Mouse (Mus musculus) skeletal muscle tissue, adult 2 months (tissue): ENCODE measurements around the gene Asl.
"Not testable (repeated sequence)": the region's sequence is repeated elsewhere in the genome, so short reads cannot be mapped to it uniquely, and the experiment has no call there.

Source experiments
- DNase-seq: peaks from one replicate; pipeline ENCODE4 v3.0.0-alpha.2; 2012; ENCODE audit warnings: low read depth, low spot score

Asl gene

GRCm38 (mm10) chr5:130046100-130046499 is 17.1 kb upstream of the Asl start:
- DNase-seq = no peak

GRCm38 (mm10) chr5:130044201-130044695 is 15.2 kb upstream of the Asl start:
- DNase-seq = peak; percentile 88

GRCm38 (mm10) chr5:130043741-130044140 is 14.7 kb upstream of the Asl start:
- no peak for DNase-seq

GRCm38 (mm10) chr5:130041262-130041661 is 12.2 kb upstream of the Asl start:
- DNase-seq = no peak

- no peak for DNase-seq
Observed at GRCm38 (mm10) chr5:130040797-130041196, 11.8 kb upstream of the Asl start.

- DNase-seq = peak; percentile 73
Observed at GRCm38 (mm10) chr5:130037752-130038455, 8.9 kb upstream of the Asl start.

- not testable (repeated sequence) for DNase-seq
Observed at GRCm38 (mm10) chr5:130036300-130036699, 7.3 kb upstream of the Asl start.

GRCm38 (mm10) chr5:130033869-130034268 is 4.8 kb upstream of the Asl start:
- no peak for DNase-seq

GRCm38 (mm10) chr5:130031410-130032390 is 2.7 kb upstream of the Asl start:
- DNase-seq = no peak

GRCm38 (mm10) chr5:130027696-130028095 is 1.4 kb downstream of the Asl start:
- DNase-seq = no peak

GRCm38 (mm10) chr5:130027134-130027533 is 1.9 kb downstream of the Asl start:
- no peak for DNase-seq

- peak; percentile 81 for DNase-seq
Observed at GRCm38 (mm10) chr5:130023767-130024539, 5.1 kb downstream of the Asl start.

- DNase-seq = no peak
Observed at GRCm38 (mm10) chr5:130023067-130023766, 5.8 kb downstream of the Asl start.

GRCm38 (mm10) chr5:130022366-130022765 is 6.7 kb downstream of the Asl start:
- no peak for DNase-seq

GRCm38 (mm10) chr5:130021361-130021966 is 7.6 kb downstream of the Asl start:
- DNase-seq = no peak

- no peak for DNase-seq
Observed at GRCm38 (mm10) chr5:130019461-130019860, 9.6 kb downstream of the Asl start.

- DNase-seq = no peak
Observed at GRCm38 (mm10) chr5:130015104-130015503, 13.9 kb downstream of the Asl start.

GRCm38 (mm10) chr5:130010961-130011360 is 18.1 kb downstream of the Asl start:
- no peak for DNase-seq

- DNase-seq = no peak
Observed at GRCm38 (mm10) chr5:130009784-130010183, 19.3 kb downstream of the Asl start.

GRCm38 (mm10) chr5:130008034-130008590 is 20.9 kb downstream of the Asl start:
- no peak for DNase-seq
